Mouse (Mus musculus) spleen, postnatal 36 days (tissue): Measurements from ENCODE around the gene Sec16a.

Experiments used
- DNase-seq, 2 experiments: peaks; one replicate each; pipeline ENCODE4 v3.0.0; 2022; ENCODE audit warnings: low spot score in 2 of 2, mixed read lengths in 1 of 2

Sec16a gene

DNA sequence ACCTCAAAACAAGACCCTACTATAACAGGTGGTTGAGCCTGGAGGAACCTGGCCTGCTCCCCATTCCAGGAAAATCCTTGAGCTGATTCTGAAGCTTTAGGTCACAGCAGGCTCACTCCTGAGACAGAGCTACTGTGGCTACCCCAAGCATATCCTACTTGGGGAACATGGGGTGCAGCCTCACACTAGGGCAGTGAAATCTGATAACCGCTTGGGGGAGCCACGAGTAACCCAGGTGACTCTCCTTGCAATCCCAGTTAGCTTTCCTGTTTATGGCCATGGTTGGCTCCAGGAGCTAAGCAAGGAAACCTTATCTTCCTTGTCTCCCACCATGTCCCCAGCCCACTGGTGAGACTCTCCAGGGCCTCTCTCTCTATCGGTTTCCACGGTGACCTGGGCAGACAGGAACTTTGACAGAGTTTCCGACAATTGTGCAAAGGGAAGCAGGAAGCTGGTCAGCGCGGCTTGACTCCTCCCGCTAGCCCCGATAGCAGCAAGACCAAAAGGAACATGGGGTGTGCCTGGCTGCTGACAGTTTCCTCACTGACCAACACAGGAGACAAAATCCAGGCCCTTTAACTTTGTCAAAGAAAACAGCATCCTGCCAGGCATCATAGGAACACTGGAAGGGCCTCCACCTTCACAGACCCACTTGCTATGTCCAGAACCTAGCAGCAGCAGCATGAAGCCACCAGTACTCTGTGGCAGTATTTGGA is 29.9 kb upstream of the Sec16a start:
- peak in 1 of 2 experiments; percentile 43 for DNase-seq

GRCm38 (mm10) chr2:26472312-26473090 is 27.5 kb upstream of the Sec16a start:
- DNase-seq = peak; percentile 35 to 41

- DNase-seq = no peak
Observed at GRCm38 (mm10) chr2:26471652-26472285, 26.8 kb upstream of the Sec16a start.

DNA sequence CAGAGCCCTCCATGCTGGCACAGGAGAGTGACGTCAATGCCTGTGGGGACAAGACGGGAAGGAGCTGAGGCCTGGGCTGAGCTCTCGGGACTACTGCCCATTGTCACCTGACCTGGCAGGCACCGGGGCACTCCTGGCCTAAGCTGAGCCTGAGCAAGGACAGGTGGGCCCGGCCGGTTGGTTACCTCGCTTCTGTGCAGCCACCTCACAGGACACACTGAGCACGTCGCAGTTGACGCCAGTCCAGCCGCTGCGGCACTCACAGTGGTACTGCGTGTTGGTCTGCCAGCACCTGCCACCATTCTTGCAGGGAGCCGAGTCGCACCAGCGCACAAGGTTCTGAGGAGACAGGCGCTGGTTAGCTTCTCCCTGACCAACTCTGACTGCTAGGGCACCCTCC is 26.0 kb upstream of the Sec16a start:
- DNase-seq = no peak

DNA sequence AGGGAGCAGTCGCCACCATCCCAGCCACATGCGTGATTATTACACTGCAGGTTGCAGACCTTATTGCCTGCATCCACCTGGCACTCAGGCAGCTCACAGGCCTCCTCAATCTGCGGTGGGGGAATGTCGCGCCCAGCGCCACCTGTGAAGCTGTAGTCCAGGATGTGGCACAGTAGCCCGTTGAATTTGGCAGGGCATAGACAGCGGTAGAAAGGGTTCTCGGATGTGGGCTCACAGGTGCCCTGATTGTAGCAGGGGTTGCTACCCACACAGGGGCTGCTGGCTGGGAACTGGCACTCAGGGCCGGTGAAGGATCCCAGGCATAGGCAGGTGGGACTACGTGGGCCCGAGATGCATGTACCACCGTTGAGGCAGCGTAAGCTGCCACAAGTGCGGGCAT is 23.4 kb upstream of the Sec16a start:
- no peak for DNase-seq

GRCm38 (mm10) chr2:26463412-26463811 is 18.4 kb upstream of the Sec16a start:
- DNase-seq = no peak

DNA sequence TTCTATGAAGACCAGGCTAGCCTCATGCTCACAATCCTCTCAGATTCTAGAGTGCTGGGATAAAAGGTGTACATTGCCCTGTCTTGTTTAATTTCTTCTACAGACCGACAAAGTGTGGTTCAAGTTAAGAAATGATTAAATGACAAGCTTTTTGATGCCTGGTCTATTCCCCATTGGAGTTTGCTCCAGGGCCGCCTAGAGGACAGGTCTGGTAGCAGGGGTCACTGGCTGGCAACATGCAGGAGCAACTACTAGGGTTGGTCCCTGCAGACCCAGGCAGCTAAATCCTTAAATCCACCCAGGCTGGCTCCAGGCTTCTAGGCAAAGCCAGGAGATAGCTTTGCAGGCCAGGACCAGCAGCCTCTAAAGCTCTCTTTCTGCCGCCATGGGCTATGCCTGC is 18.0 kb upstream of the Sec16a start:
- no peak for DNase-seq

DNA sequence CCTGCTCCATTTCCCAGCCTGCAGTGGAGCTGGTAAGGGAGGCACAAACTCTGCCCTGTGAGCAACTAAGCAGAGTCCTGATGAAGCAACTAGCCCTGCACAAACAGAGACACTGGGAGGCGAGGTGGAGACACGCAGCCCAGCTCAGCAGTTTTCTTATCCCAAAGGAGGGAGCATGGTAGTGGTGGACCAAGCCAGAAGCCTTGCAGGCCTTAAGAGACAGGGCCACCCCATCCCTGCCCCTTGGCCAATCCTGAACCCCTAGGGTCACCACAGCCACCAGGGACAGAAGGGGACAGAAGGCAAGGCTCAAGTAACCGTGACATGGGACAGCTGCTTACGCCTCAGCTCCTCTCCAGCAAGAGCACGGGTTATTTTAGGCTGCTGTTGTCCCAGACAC is 16.7 kb upstream of the Sec16a start:
- DNase-seq = no peak

DNA sequence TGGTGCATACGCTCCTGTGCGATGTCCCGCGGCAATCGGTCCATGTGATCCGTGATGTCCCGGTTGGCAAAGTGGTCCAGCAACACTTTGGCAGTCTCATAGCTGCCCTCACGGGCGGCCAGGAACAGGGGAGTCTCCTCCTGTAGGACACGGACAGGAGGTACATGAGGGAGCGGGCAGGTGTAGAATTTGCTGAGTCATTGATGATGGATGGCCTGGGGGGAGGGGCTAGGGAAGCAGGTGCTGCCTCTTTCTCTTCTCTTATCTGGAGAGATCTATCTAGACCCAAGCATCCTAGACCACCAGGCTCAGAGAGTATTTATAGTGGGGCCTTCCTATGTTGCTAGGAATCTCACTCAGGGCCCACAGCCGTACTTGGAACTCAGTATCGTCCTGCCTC is 15.8 kb upstream of the Sec16a start:
- no peak for DNase-seq

DNA sequence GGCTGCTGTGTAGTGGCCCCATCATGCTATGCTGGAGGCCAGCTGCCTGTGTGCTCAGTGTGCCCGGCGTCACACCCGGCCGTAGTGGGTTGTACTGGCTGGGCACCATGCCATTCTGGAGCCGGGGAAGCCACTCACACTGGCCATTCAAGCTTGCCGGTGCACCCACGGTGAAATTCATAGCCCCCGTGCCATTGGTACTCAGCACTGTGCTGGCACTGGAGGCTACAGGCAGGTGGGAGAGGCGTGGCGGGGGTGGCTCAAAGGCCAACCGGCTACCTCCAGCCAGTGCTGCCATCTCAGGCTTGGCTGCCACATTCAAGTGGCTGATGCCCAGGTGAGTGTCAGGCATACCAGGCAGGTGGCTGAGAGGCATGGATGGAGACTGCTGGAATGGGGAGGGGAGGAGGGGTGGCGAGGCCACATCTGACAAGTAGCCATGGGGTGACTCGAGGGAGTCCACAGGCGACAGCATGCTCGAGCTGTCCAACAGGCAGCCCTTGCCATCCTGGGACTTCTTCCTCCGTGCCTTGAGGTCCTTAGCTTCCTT is 15.2 kb upstream of the Sec16a start:
- DNase-seq = no peak

DNA sequence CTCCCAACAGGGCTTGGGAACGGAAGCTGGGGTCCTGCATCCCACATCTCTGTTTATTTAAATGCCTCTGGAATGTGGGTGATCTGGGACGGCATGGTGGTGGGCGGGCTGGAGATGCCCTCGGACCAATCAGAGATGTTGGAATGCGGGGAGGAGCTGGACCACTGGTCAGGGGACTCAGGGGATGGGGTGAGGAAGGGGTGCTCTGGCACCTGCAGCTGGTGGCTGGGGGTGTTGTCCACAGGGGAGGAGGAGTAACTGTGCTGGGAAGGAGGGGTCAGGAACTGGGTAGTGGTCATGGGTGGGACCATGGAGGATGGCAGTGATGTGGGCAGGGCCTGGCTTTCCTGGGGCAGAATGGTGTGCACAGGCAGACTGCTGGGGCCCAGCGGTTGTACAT is 14.5 kb upstream of the Sec16a start:
- DNase-seq = no peak

GRCm38 (mm10) chr2:26458402-26459124 is 13.5 kb upstream of the Sec16a start:
- no peak for DNase-seq

DNA sequence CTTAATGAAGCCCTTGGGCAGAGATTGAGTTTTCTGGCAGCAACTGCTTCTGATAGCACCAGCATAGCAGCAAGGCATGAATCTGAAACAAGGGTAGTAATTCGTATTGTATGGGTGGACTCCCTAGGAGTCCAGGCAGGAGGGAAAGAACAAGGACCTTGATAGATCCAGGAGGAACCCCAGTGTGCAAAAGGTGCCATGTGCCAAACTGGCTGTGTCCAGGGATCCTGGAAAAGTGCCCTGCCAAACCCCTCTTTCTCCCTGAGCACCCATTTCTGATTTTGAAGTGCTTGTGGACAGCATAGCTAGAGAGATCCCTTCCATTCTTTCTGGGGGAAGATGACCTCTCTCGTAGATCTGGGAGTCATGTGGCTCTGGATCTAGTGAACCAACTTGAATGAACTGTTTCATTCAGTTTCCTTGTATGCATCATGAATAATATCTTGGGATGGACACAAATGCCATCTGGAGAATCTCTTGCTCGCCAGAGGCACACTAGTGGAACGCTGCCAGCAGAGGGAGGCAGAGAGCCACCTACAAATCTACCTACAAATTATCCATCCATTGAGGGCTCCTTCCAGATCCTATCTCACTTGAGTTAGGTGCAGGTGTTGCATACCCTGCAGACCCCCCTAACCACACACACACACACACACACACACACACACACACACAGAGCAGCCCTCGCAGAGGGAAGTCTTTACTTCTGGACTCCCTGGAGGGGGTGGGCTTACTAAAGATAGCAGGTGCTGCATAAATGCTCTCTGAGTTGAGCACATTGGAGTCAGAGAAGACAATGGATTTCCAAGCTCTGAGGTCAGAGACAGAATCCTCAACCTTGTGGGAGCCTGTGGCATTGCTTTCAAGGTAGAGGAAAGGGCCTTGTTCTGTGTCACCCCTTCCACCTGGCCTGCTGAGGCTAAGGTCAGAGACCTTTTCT is 4.4 kb upstream of the Sec16a start:
- DNase-seq = peak; percentile 51 to 54

DNA sequence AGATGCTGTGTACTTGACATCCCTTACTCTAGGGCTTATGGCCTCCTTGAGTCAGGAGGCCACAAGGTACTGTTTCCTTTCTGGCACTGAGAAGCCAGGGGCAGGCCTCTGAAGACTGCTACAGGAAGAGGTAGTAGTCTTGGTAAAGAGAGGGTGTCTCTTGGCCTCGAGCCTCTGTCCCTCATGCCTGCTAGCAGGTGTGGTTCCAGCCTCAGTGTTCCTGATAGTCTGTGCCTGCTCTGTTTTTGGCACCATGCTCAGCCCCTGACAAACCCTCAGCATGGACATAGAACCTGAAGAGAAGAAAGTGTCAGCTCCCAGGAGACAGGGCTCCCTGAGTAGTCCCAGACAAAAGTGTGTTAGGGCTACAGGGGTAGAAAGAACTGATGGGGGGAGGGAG is 2.4 kb upstream of the Sec16a start:
- no peak for DNase-seq

DNA sequence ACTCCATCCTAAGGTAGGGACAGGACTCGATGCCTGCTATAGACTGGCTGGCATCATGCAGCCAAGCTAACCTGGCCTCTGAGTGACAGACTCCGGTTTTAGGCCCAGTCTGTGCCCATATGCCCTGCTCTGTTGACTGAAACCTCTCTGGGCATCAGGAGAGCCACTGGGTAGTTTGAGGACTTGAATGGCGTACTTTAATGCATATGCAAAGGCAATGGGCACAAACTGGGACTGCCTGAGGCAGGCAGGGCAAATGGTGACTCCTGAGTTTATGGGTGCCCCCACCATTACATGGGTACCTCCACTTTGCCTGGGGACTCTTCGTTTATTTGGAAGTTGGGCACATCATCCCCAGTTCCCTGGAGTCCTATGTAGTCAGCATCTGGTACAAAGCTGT is 1.7 kb upstream of the Sec16a start:
- DNase-seq = no peak

DNA sequence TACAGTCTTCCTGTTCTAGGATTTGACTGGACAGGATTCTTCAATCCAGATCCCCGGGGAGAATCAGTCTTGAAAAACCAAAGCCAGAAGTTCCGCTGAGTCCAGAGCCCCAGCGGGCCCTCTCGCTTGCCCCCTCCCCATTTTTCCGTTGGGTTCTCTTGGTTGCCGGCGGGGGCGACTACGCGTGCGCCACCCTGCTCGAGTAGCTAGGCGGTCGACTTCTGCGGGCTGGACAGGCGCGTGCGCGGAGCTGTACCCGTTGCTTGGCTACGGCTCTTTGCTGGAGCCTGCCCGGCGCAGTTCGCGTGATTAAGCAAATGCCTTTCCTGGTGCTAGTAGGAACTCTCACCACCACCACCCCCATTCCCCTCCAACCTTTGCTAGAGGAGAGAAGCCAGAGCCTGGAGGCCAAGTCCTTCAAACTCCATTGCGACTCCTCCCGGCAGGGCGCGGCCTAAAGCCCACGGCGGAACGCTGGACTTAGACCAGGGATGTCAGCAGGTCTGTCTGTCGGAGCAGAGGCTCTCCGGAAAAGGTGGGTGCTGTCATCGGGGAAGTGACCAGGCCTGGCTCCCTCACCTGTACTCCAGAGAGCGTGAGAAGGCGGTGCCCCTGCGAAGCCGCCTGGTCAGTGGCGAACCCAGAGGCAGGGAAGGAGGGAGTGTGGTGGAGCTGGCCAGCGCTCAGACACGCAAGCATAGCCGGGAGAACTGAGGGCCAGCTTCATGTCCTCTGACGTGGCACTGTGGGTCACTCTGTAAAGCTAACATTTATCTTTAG is 840 bp upstream of the Sec16a start:
- DNase-seq = peak; percentile 90

- no peak for DNase-seq
Observed at GRCm38 (mm10) chr2:26444368-26444767, 648 bp downstream of the Sec16a start.

DNA sequence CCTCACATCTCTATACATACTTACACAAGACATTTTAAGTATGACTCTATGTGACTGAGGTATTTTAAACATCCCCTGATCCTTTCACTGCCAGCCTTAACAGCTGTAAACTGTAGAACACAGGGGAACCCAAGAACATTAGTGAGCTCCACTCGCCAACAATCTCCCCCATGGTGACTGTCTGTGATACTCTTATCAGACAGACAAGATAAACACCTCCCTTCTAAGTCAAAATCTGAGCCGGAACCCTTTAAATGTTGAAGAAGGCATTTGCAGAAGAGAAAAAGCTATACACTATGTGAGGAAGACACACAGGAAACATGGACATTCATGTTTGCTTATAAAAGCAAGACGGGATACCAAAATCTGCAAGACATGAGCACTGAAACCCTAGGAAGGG is 1.1 kb downstream of the Sec16a start:
- no peak for DNase-seq

- DNase-seq = no peak
Observed at GRCm38 (mm10) chr2:26442843-26443242, 2.2 kb downstream of the Sec16a start.

DNA sequence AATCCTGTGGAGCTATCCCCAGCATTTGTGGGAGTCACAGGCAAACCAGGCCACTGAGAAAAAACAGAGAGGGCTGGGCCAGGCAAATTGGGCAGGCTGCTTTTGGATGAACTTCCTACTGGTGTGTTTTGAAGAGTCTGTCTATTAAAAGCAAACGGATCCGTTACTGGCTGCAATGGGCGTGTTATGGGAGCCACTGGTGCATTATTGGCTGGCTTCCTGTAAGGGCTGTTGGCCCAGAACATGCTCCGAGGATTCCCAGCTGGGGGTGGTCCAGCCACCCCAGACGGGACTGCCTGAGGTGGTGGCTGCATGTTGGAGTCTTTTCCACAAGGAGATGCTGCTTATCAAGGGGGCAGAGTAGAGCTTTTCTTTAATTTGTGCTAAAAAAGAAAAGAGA is 3.3 kb downstream of the Sec16a start:
- no peak for DNase-seq
